ENCODE assay signal across 9 mouse cellular contexts in the genomic region with DNA sequence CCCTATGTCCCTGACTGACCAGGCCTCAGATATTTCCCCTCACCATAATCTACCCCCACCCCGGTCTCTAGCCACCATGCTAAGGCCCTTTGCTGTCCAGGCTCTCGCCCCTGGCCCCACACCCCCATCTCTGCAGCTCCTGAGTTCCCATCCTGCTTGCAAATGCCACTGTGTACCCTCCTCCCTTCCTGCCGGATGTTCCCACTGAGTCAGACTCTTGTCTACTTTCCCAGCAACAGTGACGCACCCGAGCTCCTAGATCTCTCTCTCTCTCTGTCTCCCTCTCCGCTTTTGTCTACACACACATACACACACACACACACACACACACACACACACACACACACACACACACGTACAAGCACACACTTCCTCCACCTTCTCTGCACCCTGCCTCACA. TPM values are rescaled to one million over a fixed set of nuclear protein-coding genes. Genes with fewer than 3 reads are reported as not detected.
DNase-seq lines count a peak whose midpoint lies in the region; ATAC-seq lines count a peak whose summit lies in the region.
"Had no signal": no experiment of that assay in that cellular context is flagged by ENCODE, and none has a peak within 500 bp of the region (broad histone marks: within the 10 kb centered on the region; RNA-seq: fewer than 3 reads in every experiment).

No protein-coding gene starts in this region.

- peak; percentile 37 for DNase-seq in kidney, adult 18-20 months
- DNase-seq in kidney, adult 11 months, result no peak
- peak; percentile 72 for DNase-seq in R1 (ENCODE audit: low read depth, low spot score)
- peak; percentile 72 to 75 for DNase-seq in layer of hippocampus, adult 8-10 months (ENCODE audit: low spot score in 2 of 2)
- DNase-seq in right cerebral cortex, postnatal 10 days (ENCODE audit: low spot score in 2 of 2), result peak; percentile 53 to 72
- no peak for DNase-seq in urinary bladder, postnatal 36 days (ENCODE audit: low spot score in 2 of 2)
- DNase-seq in B cell, adult 2 months, result no peak

- H3K9ac ChIP-seq in heart, embryonic 15.5 days, result no peak overlapping the region

- H3K4me2 ChIP-seq in heart, embryonic 15.5 days, result no peak overlapping the region

- peak overlapping the region; percentile 96 for H3K27ac ChIP-seq in heart, embryonic 15.5 days

- H3K27me3 ChIP-seq in heart, embryonic 15.5 days, result 0 out of 2 replicates have a peak, but pooled peaks cover 3% of the 10 kb centered on the region

- H3K4me3 ChIP-seq in heart, embryonic 15.5 days, result no peak overlapping the region

- 72% methylated on average over 7 of the region's 7 CpGs for WGBS in heart, embryonic 15.5 days

- no peak for ATAC-seq in heart, embryonic 15.5 days (replicated peaks; ENCODE audit: insufficient number of reproducible peaks, insufficient read depth, low FRiP score, low read depth)

- peaks cover 54% of the 10 kb centered on the region for H3K4me1 ChIP-seq in heart, embryonic 15.5 days (replicated peaks)

- no peaks in the 10 kb centered on the region for H3K36me3 ChIP-seq in heart, embryonic 15.5 days

- no peaks in the 10 kb centered on the region for H3K9me3 ChIP-seq in heart, embryonic 15.5 days (replicated peaks)

RNA-seq across cellular contexts. Expression of a gene that starts 1.0 kb away (rescaled TPM):
- polyA plus RNA-seq in heart, embryonic 15.5 days (2015; fragmentation: Nextera tagmentation; extraction: Ambion mirVana), result 2.4 and 3.0 TPM in 2 replicates
- total RNA-seq in layer of hippocampus, adult 8-10 months (2022), result 1 to 10 TPM; 6.2 to 8.4 (median 6.6) TPM

RNA-seq across cellular contexts. Expression of a gene that starts 9.1 kb away (rescaled TPM):
- not detected in 2 replicates for polyA plus RNA-seq in heart, embryonic 15.5 days (2015; fragmentation: Nextera tagmentation; extraction: Ambion mirVana)
- total RNA-seq in layer of hippocampus, adult 8-10 months (2022), result not detected
- total RNA-seq: heart, postnatal 14 days had no signal

RNA-seq across cellular contexts. Expression of a gene that starts 16.1 kb away (rescaled TPM):
- polyA plus RNA-seq in heart, embryonic 15.5 days (2015; fragmentation: Nextera tagmentation; extraction: Ambion mirVana), result 0.20 and 0.96 TPM in 2 replicates
- 100 to 1,000 TPM; 231 to 282 (median 253) TPM for total RNA-seq in layer of hippocampus, adult 8-10 months (2022)

RNA-seq across cellular contexts. Expression of a gene that starts 17.9 kb away (rescaled TPM):
- 42.1 and 44.7 TPM in 2 replicates for polyA plus RNA-seq in heart, embryonic 15.5 days (2015; fragmentation: Nextera tagmentation; extraction: Ambion mirVana)
- total RNA-seq in layer of hippocampus, adult 8-10 months (2022), result 10 to 100 TPM; 58.4 to 69.8 (median 63.7) TPM

RNA-seq across cellular contexts. Expression of a gene that starts 35.2 kb away (rescaled TPM):
- polyA plus RNA-seq in heart, embryonic 15.5 days (2015; fragmentation: Nextera tagmentation; extraction: Ambion mirVana), result 3.2 and 3.8 TPM in 2 replicates
- total RNA-seq in layer of hippocampus, adult 8-10 months (2022), result 1 to 10 TPM; 2.6 to 7.6 (median 4.7) TPM

Comparison
In these comparisons a context has a peak if more than half of its experiments do, and no peak if none do; other contexts are left out.
1. DNase-seq: peak in kidney, adult 18-20 months (single experiment), R1 (single experiment), layer of hippocampus, adult 8-10 months (2 of 2) and right cerebral cortex, postnatal 10 days (2 of 2); none in kidney, adult 11 months (single experiment), urinary bladder, postnatal 36 days (0 of 2) and B cell, adult 2 months (0 of 2).